Mouse (Mus musculus) neural tube, embryonic 11.5 days (tissue): ENCODE data around the gene Mindy1. TPM values are rescaled to one million over a fixed set of nuclear protein-coding genes. Genes with fewer than 3 reads are reported as not detected.

Experiments
- ATAC-seq: fragments of 200-750 bp; cut with Nextera tagmentation; 2 replicates; pipeline ENCODE4 v1.8.0; 2017; ENCODE audit warnings: moderate number of reproducible peaks, mild to moderate bottlenecking, moderate TSS enrichment, moderate library complexity; ENCODE audit not compliant: insufficient read depth, low FRiP score, low TSS enrichment
- DNase-seq: peaks from one replicate; pipeline ENCODE4 v3.0.0-alpha.2; 2015; ENCODE audit warnings: low spot score
- H3K27ac ChIP-seq: fragments of 300-500 bp; sonication (generic); 2 replicates; pipeline ENCODE4 v1.5.1; 2014; ENCODE audit warnings: low read depth, mild to moderate bottlenecking, low read length
- H3K27me3 ChIP-seq: fragments of 300-500 bp; sonication (generic); 2 replicates; pipeline ENCODE4 v1.6.1; 2014; ENCODE audit warnings: mild to moderate bottlenecking, low read length, mixed read lengths; ENCODE audit not compliant: control insufficient read depth, insufficient read depth
- H3K36me3 ChIP-seq: fragments of 300-500 bp; sonication (generic); 2 replicates; pipeline ENCODE4 v1.6.1; 2014; ENCODE audit warnings: mild to moderate bottlenecking, low read length, moderate library complexity, mixed read lengths; ENCODE audit not compliant: control insufficient read depth, insufficient read depth
- H3K4me1 ChIP-seq: fragments of 300-500 bp; sonication (generic); 2 replicates; pipeline ENCODE4 v1.6.1; 2014; ENCODE audit warnings: low read length, mixed read lengths; ENCODE audit not compliant: control insufficient read depth, insufficient read depth
- H3K4me2 ChIP-seq: fragments of 300-500 bp; sonication (generic); 2 replicates; pipeline ENCODE4 v1.6.1; 2014; ENCODE audit warnings: low read depth, mild to moderate bottlenecking, moderate library complexity
- H3K4me3 ChIP-seq: fragments of 300-500 bp; sonication (generic); 2 replicates; pipeline ENCODE4 v1.5.1; 2014; ENCODE audit warnings: low read depth, low read length
- H3K9ac ChIP-seq: fragments of 300-500 bp; sonication (generic); 2 replicates; pipeline ENCODE4 v1.6.1; 2014; ENCODE audit warnings: mild to moderate bottlenecking, low read length
- H3K9me3 ChIP-seq: fragments of 300-500 bp; sonication (generic); 2 replicates; pipeline ENCODE4 v1.6.1; 2016; ENCODE audit warnings: low read length; ENCODE audit not compliant: control insufficient read depth
- WGBS: fragments of 180-500 bp; shearing (Covaris S2); extraction: QIAGEN DNeasy Blood & Tissue Kit; methylation state at CpG from one replicate; pipeline ENCODE4 v1.1.7; 2014; 5-methylcytosine and 5-hydroxymethylcytosine counted together
- polyA plus RNA-seq: library from polyadenylated mRNA; unstranded; fragments of >200 nt; fragmentation: Nextera tagmentation; extraction: Ambion mirVana; gene quantifications from 2 replicates; pipeline ENCODE4 v1.2.1, GENCODE M21; 2014

The Mindy1 gene
- polyA plus RNA-seq, 1 experiment from 2014 or later, result 48.1 TPM

- Histone ChIP-seq H3K27me3 (no peaks in the 10 kb centered on the region), H3K4me3 (no peak overlapping the region), H3K4me1 (no peaks in the 10 kb centered on the region), H3K4me2 (no peak overlapping the region), H3K36me3 (no peaks in the 10 kb centered on the region; the same call in 1 of the 2 replicates), H3K9me3 (no peaks in the 10 kb centered on the region), H3K27ac (no peak overlapping the region), H3K9ac (no peak overlapping the region)
- DNase-seq, result no peak
- ATAC-seq, result no peak
- 78% methylated on average over 5 of the region's 5 CpGs for WGBS
Measured at GRCm38 (mm10) chr3:95276428-95276934, 4.7 kb upstream of the Mindy1 start.

- ATAC-seq (no peak), DNase-seq (no peak)
- Histone ChIP-seq H3K4me3 (no peak overlapping the region), H3K36me3 (no peaks in the 10 kb centered on the region; the same call in 1 of the 2 replicates), H3K4me1 (no peaks in the 10 kb centered on the region), H3K4me2 (no peak overlapping the region), H3K27ac (no peak overlapping the region), H3K9me3 (no peaks in the 10 kb centered on the region), H3K27me3 (no peaks in the 10 kb centered on the region), H3K9ac (no peak overlapping the region)
- WGBS, result 94% methylated on average over 1 of the region's 1 CpGs
Measured at GRCm38 (mm10) chr3:95277149-95277551, 4.0 kb upstream of the Mindy1 start.

DNA sequence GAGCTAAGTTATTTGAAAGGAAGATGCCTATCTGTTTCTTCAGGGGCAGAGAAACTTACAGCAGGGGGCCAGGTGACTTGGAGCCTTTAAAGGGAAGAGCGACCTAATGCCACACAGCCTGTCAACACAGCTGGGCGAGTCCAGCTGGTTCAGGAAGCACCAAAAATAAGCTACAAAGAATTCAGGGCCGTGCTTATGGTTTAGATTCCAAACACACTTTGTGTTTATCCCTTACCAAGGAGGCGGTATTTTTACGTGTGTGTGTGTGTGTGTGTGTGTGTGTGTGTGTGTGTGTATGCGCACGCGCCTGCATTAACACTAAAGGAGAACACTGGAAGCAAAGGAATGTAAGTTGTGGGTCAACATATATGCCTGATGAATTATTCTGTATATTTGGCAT, 398 bp upstream of the Mindy1 start:
- WGBS, result 31% methylated on average over 8 of the region's 8 CpGs
- DNase-seq, result peak; percentile 26
- H3K27ac ChIP-seq, result 0 out of 2 replicates have a peak overlapping the region, but pooled peaks have one; percentile 51

DNA sequence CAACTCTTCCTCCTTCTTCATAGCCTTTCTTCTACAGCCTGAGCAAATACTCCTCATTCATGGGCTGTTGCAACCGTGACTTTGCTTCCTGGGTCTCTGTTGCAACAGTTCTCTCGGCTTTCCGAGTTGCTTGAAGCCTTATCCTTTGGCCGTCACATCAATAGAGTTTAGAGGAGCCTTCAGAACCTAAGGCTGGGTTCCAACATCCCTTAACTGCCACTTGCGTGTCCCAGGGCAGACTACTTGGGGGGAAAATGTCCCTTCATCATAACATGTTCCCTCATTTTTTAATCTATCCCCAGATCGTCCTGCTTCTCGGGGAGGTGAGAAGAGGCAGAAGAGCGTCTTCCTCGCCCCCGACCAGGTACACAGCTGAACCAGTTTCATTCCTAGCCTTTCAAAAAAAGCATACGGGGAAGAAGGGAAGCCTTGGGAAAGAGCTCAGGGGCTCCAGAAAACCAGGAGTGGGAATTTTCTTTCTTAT, 1.3 kb downstream of the Mindy1 start:
- ATAC-seq (no peak), DNase-seq (no peak)
- H3K9ac ChIP-seq, result peak overlapping the region; percentile 71
- WGBS, result 0% methylated on average over 11 of the region's 11 CpGs
- no peaks in the 10 kb centered on the region for H3K36me3 ChIP-seq
- peak overlapping the region; percentile 74 for H3K4me2 ChIP-seq
- H3K27ac ChIP-seq, result peak overlapping the region; percentile 91
- 0 out of 2 replicates have a peak, but pooled peaks cover 5% of the 10 kb centered on the region for H3K4me1 ChIP-seq
- no peaks in the 10 kb centered on the region for H3K9me3 ChIP-seq
- H3K4me3 ChIP-seq, result peak overlapping the region; percentile 65
- no peaks in the 10 kb centered on the region for H3K27me3 ChIP-seq

More for the DNA sequence above, 398 bp upstream of the Mindy1 start:
- ATAC-seq, result no peak
- Histone ChIP-seq H3K4me1 (0 out of 2 replicates have a peak, but pooled peaks cover 5% of the 10 kb centered on the region), H3K9ac (peak overlapping the region; percentile 87), H3K4me2 (peak overlapping the region; percentile 74), H3K9me3 (no peaks in the 10 kb centered on the region), H3K27me3 (no peaks in the 10 kb centered on the region), H3K36me3 (no peaks in the 10 kb centered on the region), H3K4me3 (peak overlapping the region; percentile 65)

DNA sequence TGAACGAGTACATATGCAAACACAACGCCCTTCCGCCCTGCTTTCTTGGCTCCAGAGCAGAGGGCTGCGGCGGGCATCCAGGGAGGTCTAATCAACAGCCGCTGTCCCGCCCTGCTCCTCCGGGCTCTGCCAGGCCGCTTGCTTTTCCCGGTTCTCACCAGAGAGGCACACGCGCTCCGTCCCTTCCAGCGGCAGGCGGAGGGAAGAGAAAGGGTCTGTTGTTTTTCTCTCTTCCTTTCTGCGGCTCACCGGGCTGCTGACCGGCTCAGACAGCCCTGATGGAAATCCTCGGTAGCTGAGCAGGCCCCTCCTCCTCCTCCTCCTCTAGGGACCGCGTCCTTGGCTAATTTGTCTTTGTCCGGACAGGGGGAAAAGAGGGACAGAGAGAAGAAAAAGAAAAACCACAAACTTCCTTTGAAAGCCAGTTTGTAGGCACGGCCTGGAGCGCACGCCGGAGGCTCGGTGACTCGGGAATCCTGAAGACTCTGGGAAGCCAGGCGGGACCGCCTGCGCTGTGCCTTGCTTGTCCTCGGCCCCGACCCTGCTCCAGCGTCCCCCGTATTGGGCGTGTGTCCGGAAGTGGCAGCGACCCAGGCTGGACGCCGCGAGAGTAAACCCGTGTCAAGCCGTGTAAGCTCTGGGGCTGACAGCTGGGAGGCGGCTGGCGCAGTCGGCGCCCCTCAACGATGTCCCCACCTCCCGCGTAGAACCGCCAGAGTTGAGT, 1.9 kb downstream of the Mindy1 start:
- under 1% methylated on average over 51 of the region's 51 CpGs for WGBS
- H3K27ac ChIP-seq, result peak overlapping the region; percentile 91
- H3K4me2 ChIP-seq, result peak overlapping the region; percentile 74
- peak overlapping the region; percentile 71 for H3K9ac ChIP-seq
- H3K9me3 ChIP-seq, result no peaks in the 10 kb centered on the region
- 0 out of 2 replicates have a peak, but pooled peaks cover 5% of the 10 kb centered on the region for H3K4me1 ChIP-seq
- H3K4me3 ChIP-seq, result peak overlapping the region; percentile 65
- H3K27me3 ChIP-seq, result no peaks in the 10 kb centered on the region
- DNase-seq (peak; percentile 88), ATAC-seq (peak; percentile 70)
- H3K36me3 ChIP-seq, result 0 out of 2 replicates have a peak, but pooled peaks cover under 1% of the 10 kb centered on the region

DNA sequence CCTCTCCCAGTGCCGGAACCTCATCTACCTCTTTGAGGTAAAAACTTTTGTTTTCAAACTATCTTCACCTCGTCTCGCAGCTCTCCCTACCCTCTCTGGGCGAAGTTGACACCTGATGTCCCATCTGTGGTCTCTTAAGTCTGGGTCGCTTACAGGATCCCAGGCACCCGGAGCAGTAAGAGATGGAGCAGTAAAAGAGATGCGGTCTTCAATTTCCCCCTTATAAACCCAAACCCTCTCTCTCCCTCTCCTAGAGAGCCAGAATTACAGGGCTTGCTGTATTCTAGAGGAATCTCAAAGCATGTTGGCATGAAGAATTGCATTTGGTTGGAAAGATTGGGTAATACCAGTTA, 2.4 kb downstream of the Mindy1 start:
- ATAC-seq, result 0 out of 2 replicates have a peak, but pooled peaks have one; percentile 7
- peak overlapping the region; percentile 65 for H3K4me3 ChIP-seq
- no peak for DNase-seq
- H3K9ac ChIP-seq, result peak overlapping the region; percentile 71
- peaks cover 2% of the 10 kb centered on the region; the same call in 1 of the 2 replicates for H3K36me3 ChIP-seq
- no peaks in the 10 kb centered on the region for H3K27me3 ChIP-seq
- 1% methylated on average over 7 of the region's 7 CpGs for WGBS
- H3K4me1 ChIP-seq, result 0 out of 2 replicates have a peak, but pooled peaks cover 5% of the 10 kb centered on the region
- peak overlapping the region; percentile 91 for H3K27ac ChIP-seq
- no peaks in the 10 kb centered on the region for H3K9me3 ChIP-seq
- H3K4me2 ChIP-seq, result peak overlapping the region; percentile 74

DNA sequence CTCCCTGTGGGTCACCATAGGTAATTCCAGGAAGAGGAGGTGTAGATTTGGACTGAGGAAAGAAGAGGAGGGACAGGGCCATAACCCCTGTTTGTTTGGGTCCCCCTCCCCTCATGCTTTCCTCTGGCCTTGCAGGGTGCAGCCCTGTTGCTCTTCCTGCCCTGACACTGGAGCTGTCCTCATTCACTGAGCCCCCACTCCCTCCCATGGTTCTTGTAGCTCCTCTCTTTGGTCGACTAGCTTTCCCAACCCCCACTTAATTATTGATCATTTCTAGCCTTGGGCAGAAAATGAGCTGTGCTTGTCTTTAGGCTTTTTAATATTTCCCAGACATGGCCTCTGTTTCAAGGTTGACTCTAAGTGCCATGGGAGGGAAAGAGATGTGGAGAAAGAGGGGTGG, 2.9 kb downstream of the Mindy1 start:
- ATAC-seq (no peak), DNase-seq (no peak)
- H3K27me3 ChIP-seq, result no peaks in the 10 kb centered on the region
- H3K9me3 ChIP-seq, result no peaks in the 10 kb centered on the region
- no peak overlapping the region for H3K27ac ChIP-seq
- peak overlapping the region; percentile 71 for H3K9ac ChIP-seq
- H3K4me3 ChIP-seq, result peak overlapping the region; percentile 65
- 27% methylated on average over 1 of the region's 1 CpGs for WGBS
- H3K36me3 ChIP-seq, result peaks cover 2% of the 10 kb centered on the region; the same call in 1 of the 2 replicates
- 0 out of 2 replicates have a peak, but pooled peaks cover 5% of the 10 kb centered on the region for H3K4me1 ChIP-seq
- H3K4me2 ChIP-seq, result peak overlapping the region; percentile 74

GRCm38 (mm10) chr3:95284501-95285281, 3.5 kb downstream of the Mindy1 start:
- no peak overlapping the region for H3K4me3 ChIP-seq
- ATAC-seq (no peak), DNase-seq (no peak)
- 91% methylated on average over 12 of the region's 12 CpGs for WGBS
- H3K4me1 ChIP-seq, result 0 out of 2 replicates have a peak, but pooled peaks cover 5% of the 10 kb centered on the region
- H3K36me3 ChIP-seq, result peaks cover 2% of the 10 kb centered on the region; the same call in 1 of the 2 replicates
- H3K27ac ChIP-seq, result no peak overlapping the region
- H3K9ac ChIP-seq, result no peak overlapping the region
- no peaks in the 10 kb centered on the region for H3K9me3 ChIP-seq
- peak overlapping the region; percentile 74; the same call in 1 of the 2 replicates for H3K4me2 ChIP-seq
- H3K27me3 ChIP-seq, result no peaks in the 10 kb centered on the region
